Mouse (Mus musculus) stomach, postnatal 0 days (tissue): ENCODE measurements around the gene Upk1a.

Experiments used
- CTCF ChIP-seq: IDR thresholded peaks from 2 replicates; pipeline ENCODE4 v1.5.1; 2016; ENCODE audit warnings: antibody characterized with exemption, low read depth, mild to moderate bottlenecking, moderate library complexity
- EP300 ChIP-seq: optimal IDR thresholded peaks from 2 replicates; pipeline ENCODE3; 2016; ENCODE audit warnings: antibody characterized with exemption

DNA sequence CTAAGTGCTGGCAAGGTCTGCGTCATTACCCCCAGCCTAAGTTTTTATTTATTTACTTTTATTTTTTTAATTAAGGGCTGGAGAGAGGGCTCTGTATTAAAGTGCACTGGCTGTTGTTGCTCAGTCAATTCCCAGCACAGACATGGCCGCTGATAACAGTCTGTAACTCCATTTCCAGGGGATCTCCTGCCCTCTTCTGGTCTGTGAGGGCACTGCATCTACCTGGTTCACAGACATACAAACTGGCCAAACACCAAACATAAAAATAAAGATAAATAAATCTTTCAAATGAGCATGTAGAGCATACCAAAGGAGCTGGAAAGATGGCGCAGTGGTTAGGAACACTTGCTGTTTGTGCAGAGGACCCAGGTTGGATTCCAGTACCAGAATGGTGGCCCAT is 6.6 kb upstream of the Upk1a start:
- TF ChIP-seq EP300: no peak
- TF ChIP-seq CTCF: peak; percentile 67
